Comparison of ENCODE assay signal across 8 mouse cellular contexts in genomic region chr5:143731483-143732112, GRCm38 (mm10). TPM values are rescaled to one million over a fixed set of nuclear protein-coding genes. Genes with fewer than 3 reads are reported as not detected.
DNase-seq lines count a peak whose midpoint lies in the region; ATAC-seq and TF ChIP-seq lines count a peak whose summit lies in the region.

No protein-coding gene starts in this region.

- TF ChIP-seq CTCF in liver, adult 2 months (IDR thresholded peaks at IDR 0.05; ENCODE audit: low read depth, low read length) = no peak

- H3K4me1 ChIP-seq in embryonic facial prominence, embryonic 10.5 days = peaks cover 18% of the 10 kb centered on the region
- peaks cover 6% of the 10 kb centered on the region; the same call in 1 of the 2 replicates for H3K4me1 ChIP-seq in liver, adult 2 months (ENCODE audit: control insufficient read depth, insufficient read depth, low read length)
- peaks cover 13% of the 10 kb centered on the region for H3K4me1 ChIP-seq in neural tube, embryonic 12.5 days

- H3K4me3 ChIP-seq in embryonic facial prominence, embryonic 10.5 days = peak overlapping the region; percentile 90
- H3K4me3 ChIP-seq in liver, adult 2 months (ENCODE audit: insufficient read depth, low read depth, low read length) = peak overlapping the region; percentile 81
- H3K4me3 ChIP-seq in neural tube, embryonic 12.5 days = peak overlapping the region; percentile 99

- H3K27me3 ChIP-seq in embryonic facial prominence, embryonic 10.5 days (replicated peaks; ENCODE audit: low read depth, poor library complexity, severe bottlenecking) = no peaks in the 10 kb centered on the region
- H3K27me3 ChIP-seq in liver, adult 2 months (ENCODE audit: control insufficient read depth, insufficient read depth, low read length) = no peaks in the 10 kb centered on the region
- H3K27me3 ChIP-seq in neural tube, embryonic 12.5 days (replicated peaks) = no peaks in the 10 kb centered on the region

- peak overlapping the region; percentile 82 for H3K4me2 ChIP-seq in neural tube, embryonic 12.5 days (replicated peaks)

- H3K9ac ChIP-seq in liver, adult 2 months (ENCODE audit: low read depth, low read length) = peak overlapping the region; percentile 91
- peak overlapping the region; percentile 99 for H3K9ac ChIP-seq in neural tube, embryonic 12.5 days

- TF ChIP-seq POLR2A in liver, adult 2 months (IDR thresholded peaks at IDR 0.05; ENCODE audit: extremely low read depth, insufficient read depth, low read length) = no peak

- peak overlapping the region; percentile 95 for H3K27ac ChIP-seq in embryonic facial prominence, embryonic 10.5 days (replicated peaks)
- peak overlapping the region; percentile 54 for H3K27ac ChIP-seq in liver, adult 2 months (replicated peaks; ENCODE audit: insufficient read depth, low read depth, low read length)
- H3K27ac ChIP-seq in neural tube, embryonic 12.5 days = peak overlapping the region; percentile 93

- DNase-seq in urinary bladder, adult 2 months (ENCODE audit: low spot score) = peak; percentile 37
- no peak for DNase-seq in urinary bladder, postnatal 10 days (ENCODE audit: low spot score)
- DNase-seq in embryonic facial prominence, embryonic 10.5 days (ENCODE audit: low spot score) = peak; percentile 57
- peak; percentile 37 to 47 for DNase-seq in heart, postnatal 14 days
- no peak for DNase-seq in liver, adult 2 months (ENCODE audit: extremely low read depth, low read depth, low spot score)
- peak; percentile 17 for DNase-seq in urinary bladder, postnatal 14 days (ENCODE audit: low spot score)

- H3K9me3 ChIP-seq in embryonic facial prominence, embryonic 10.5 days = no peaks in the 10 kb centered on the region
- no peaks in the 10 kb centered on the region for H3K9me3 ChIP-seq in neural tube, embryonic 12.5 days

- peaks cover 6% of the 10 kb centered on the region; the same call in 1 of the 2 replicates for H3K79me2 ChIP-seq in liver, adult 2 months (ENCODE audit: control insufficient read depth, insufficient read depth, low read length)

- peak; percentile 56 for ATAC-seq in neural tube, embryonic 12.5 days (ENCODE audit: low FRiP score, low read depth)
- ATAC-seq in granulocyte monocyte progenitor cell, adult 5-6 weeks (replicated peaks; ENCODE audit: poor library complexity, severe bottlenecking) = no peak

- intact Hi-C loops in heart, postnatal 14 days (cut with DNase I) = loop anchor here (2.0 to 5.0 kb wide), 2 partner anchors 179 to 246 kb away; no protein-coding TSS in a partner anchor

- WGBS in embryonic facial prominence, embryonic 10.5 days = under 1% methylated on average over 82 of the region's 82 CpGs
- 2% methylated on average over 59 of the region's 82 CpGs for WGBS in liver, adult 2 months
- WGBS in neural tube, embryonic 12.5 days = under 1% methylated on average over 60 of the region's 82 CpGs

- peaks cover 15% of the 10 kb centered on the region for H3K36me3 ChIP-seq in embryonic facial prominence, embryonic 10.5 days (replicated peaks)
- peaks cover 10% of the 10 kb centered on the region for H3K36me3 ChIP-seq in liver, adult 2 months (ENCODE audit: control insufficient read depth, insufficient read depth, low read length)
- H3K36me3 ChIP-seq in neural tube, embryonic 12.5 days = peaks cover 12% of the 10 kb centered on the region

RNA-seq across cellular contexts. Expression of gene Usp42, which starts 0.5 kb away (rescaled TPM):
- 4.2 and 6.6 TPM in 2 replicates for polyA plus RNA-seq in urinary bladder, adult 2 months (2012; rRNA removed)
- 30.1 and 31.9 TPM in 2 replicates for polyA plus RNA-seq in embryonic facial prominence, embryonic 10.5 days (2016; fragmentation: Nextera tagmentation; extraction: Ambion mirVana)
- total RNA-seq in heart, postnatal 14 days (2021) = 1 to 10 TPM; 8.1 to 8.3 TPM
- 2.7 and 3.0 TPM in 2 replicates for total RNA-seq in liver, adult 2 months (2014; rRNA removed)
- 2.0 and 3.1 TPM in 2 replicates for polyA plus RNA-seq in liver, adult 2 months (2012; rRNA removed)
- polyA plus RNA-seq in neural tube, embryonic 12.5 days (2016; fragmentation: Nextera tagmentation; extraction: Ambion mirVana) = 34.3 and 35.4 TPM in 2 replicates
- total RNA-seq in granulocyte monocyte progenitor cell, adult 5-6 weeks (2014; fragmentation: Nextera tagmentation) = 15.4 and 19.0 TPM in 2 replicates
- 10.4 and 13.4 TPM in 2 replicates for total RNA-seq in granulocyte monocyte progenitor cell, adult 5-6 weeks (2017)

Comparison
In these comparisons a context has a peak if more than half of its experiments do, and no peak if none do; other contexts are left out.
1. DNase-seq: peak in urinary bladder, adult 2 months (single experiment), embryonic facial prominence, embryonic 10.5 days (single experiment), heart, postnatal 14 days (2 of 2) and urinary bladder, postnatal 14 days (single experiment); none in urinary bladder, postnatal 10 days (single experiment) and liver, adult 2 months (single experiment).
2. Peak in every context shown above with its lines, with median percentiles within 50 percentile points of each other: H3K27ac ChIP-seq and H3K4me3 ChIP-seq.